Mouse (Mus musculus) lung, postnatal 0 days (tissue): ENCODE data around the gene Hoxa1. TPM values are rescaled to one million over a fixed set of nuclear protein-coding genes. Genes with fewer than 3 reads are reported as not detected.

Experiments used
- ATAC-seq: fragments of 200-750 bp; cut with Nextera tagmentation; 2 replicates; pipeline ENCODE4 v1.8.0; 2017; ENCODE audit warnings: moderate library complexity
- DNase-seq: peaks from one replicate; pipeline ENCODE4 v3.0.0-alpha.2; 2016; ENCODE audit warnings: low spot score
- H3K27ac ChIP-seq: fragments of 300-500 bp; sonication (generic); 2 replicates; pipeline ENCODE4 v1.5.1; 2014; ENCODE audit warnings: antibody characterized with exemption, mild to moderate bottlenecking, low read length, mixed read lengths
- H3K27me3 ChIP-seq: fragments of 300-500 bp; sonication (generic); replicated peaks from 2 replicates; pipeline ENCODE4 v1.6.1; 2014; ENCODE audit warnings: low read length, mixed read lengths; ENCODE audit not compliant: insufficient read depth
- H3K36me3 ChIP-seq: fragments of 300-500 bp; sonication (generic); 2 replicates; pipeline ENCODE4 v1.6.1; 2014; ENCODE audit warnings: low read length, mixed read lengths; ENCODE audit not compliant: insufficient read depth
- H3K4me1 ChIP-seq: fragments of 300-500 bp; sonication (generic); 2 replicates; pipeline ENCODE4 v1.6.1; 2014; ENCODE audit warnings: antibody characterized with exemption, low read depth, low read length, mixed read lengths; ENCODE audit not compliant: insufficient read depth
- H3K4me2 ChIP-seq: fragments of 300-500 bp; sonication (generic); replicated peaks from 2 replicates; pipeline ENCODE4 v1.6.1; 2014; ENCODE audit warnings: low read depth, mild to moderate bottlenecking, low read length, moderate library complexity, mixed read lengths
- H3K4me3 ChIP-seq: fragments of 300-500 bp; sonication (generic); 2 replicates; pipeline ENCODE4 v1.5.1; 2014; ENCODE audit warnings: low read depth, low read length
- H3K9ac ChIP-seq: fragments of 300-500 bp; sonication (generic); replicated peaks from 2 replicates; pipeline ENCODE4 v1.6.1; 2014; ENCODE audit warnings: low read depth, mild to moderate bottlenecking
- H3K9me3 ChIP-seq: fragments of 300-500 bp; sonication (generic); 2 replicates; pipeline ENCODE4 v1.6.1; 2016; ENCODE audit warnings: low read length, mixed read lengths
- CTCF ChIP-seq: IDR thresholded peaks from 2 replicates; pipeline ENCODE4 v1.5.1; 2016; ENCODE audit warnings: antibody characterized with exemption, mild to moderate bottlenecking
- EP300 ChIP-seq: IDR thresholded peaks from 2 replicates; pipeline ENCODE4 v1.6.1; 2016; ENCODE audit warnings: antibody characterized with exemption, mild to moderate bottlenecking, control low read depth
- WGBS: fragments of 180-500 bp; shearing (Covaris S2); extraction: QIAGEN DNeasy Blood & Tissue Kit; methylation state at CpG from one replicate; pipeline ENCODE4 v1.1.7; 2014; 5-methylcytosine and 5-hydroxymethylcytosine counted together
- polyA plus RNA-seq: library from polyadenylated mRNA; unstranded; fragments of >200 nt; fragmentation: Nextera tagmentation; extraction: Ambion mirVana; gene quantifications from 2 replicates; pipeline ENCODE4 v1.2.1, GENCODE M21; 2015

Hoxa1 gene
- polyA plus RNA-seq, 1 experiment from 2014 or later: 1.0 TPM

GRCm38 (mm10) chr6:52170898-52171223, 12.7 kb upstream of the Hoxa1 start:
- no peak for ATAC-seq
- no peak for DNase-seq
- WGBS: 14% methylated on average over 5 of the region's 5 CpGs
- Histone ChIP-seq H3K4me3 (peak overlapping the region; percentile 21; the same call in 1 of the 2 replicates), H3K36me3 (no peaks in the 10 kb centered on the region), H3K27me3 (peaks cover 5% of the 10 kb centered on the region; the same call in 1 of the 2 replicates), H3K4me2 (peak overlapping the region; percentile 70), H3K9me3 (no peaks in the 10 kb centered on the region), H3K4me1 (peaks cover 10% of the 10 kb centered on the region; the same call in 1 of the 2 replicates), H3K27ac (peak overlapping the region; percentile 90), H3K9ac (0 out of 2 replicates have a peak overlapping the region, but pooled peaks have one; percentile 34)
- TF ChIP-seq CTCF: no peak
- no peak for TF ChIP-seq EP300

GRCm38 (mm10) chr6:52170166-52170897, 12.2 kb upstream of the Hoxa1 start:
- no peaks in the 10 kb centered on the region for H3K9me3 ChIP-seq
- H3K4me3 ChIP-seq: peak overlapping the region; percentile 21; the same call in 1 of the 2 replicates
- no peaks in the 10 kb centered on the region for H3K36me3 ChIP-seq
- peaks cover 10% of the 10 kb centered on the region; the same call in 1 of the 2 replicates for H3K4me1 ChIP-seq
- H3K4me2 ChIP-seq: peak overlapping the region; percentile 70
- H3K27me3 ChIP-seq: peaks cover 5% of the 10 kb centered on the region; the same call in 1 of the 2 replicates
- H3K9ac ChIP-seq: peak overlapping the region; percentile 34; the same call in 1 of the 2 replicates
- no peak for TF ChIP-seq EP300
- TF ChIP-seq CTCF: no peak
- H3K27ac ChIP-seq: peak overlapping the region; percentile 90
- ATAC-seq (peak; percentile 64), DNase-seq (peak; percentile 79)
- WGBS: 6% methylated on average over 40 of the region's 40 CpGs

GRCm38 (mm10) chr6:52169499-52170165, 11.5 kb upstream of the Hoxa1 start:
- Histone ChIP-seq H3K4me1 (peaks cover 10% of the 10 kb centered on the region; the same call in 1 of the 2 replicates), H3K4me2 (peak overlapping the region; percentile 70), H3K4me3 (peak overlapping the region; percentile 21; the same call in 1 of the 2 replicates), H3K9ac (peak overlapping the region; percentile 56; the same call in 1 of the 2 replicates), H3K27ac (peak overlapping the region; percentile 90), H3K9me3 (no peaks in the 10 kb centered on the region), H3K36me3 (no peaks in the 10 kb centered on the region), H3K27me3 (peaks cover 5% of the 10 kb centered on the region; the same call in 1 of the 2 replicates)
- DNase-seq (peak; percentile 44), ATAC-seq (no peak)
- WGBS: 13% methylated on average over 16 of the region's 16 CpGs
- no peak for TF ChIP-seq CTCF
- no peak for TF ChIP-seq EP300

- Histone ChIP-seq H3K27me3 (peaks cover 10% of the 10 kb centered on the region; the same call in 1 of the 2 replicates), H3K4me3 (peak overlapping the region; percentile 30), H3K4me1 (peaks cover 10% of the 10 kb centered on the region; the same call in 1 of the 2 replicates), H3K36me3 (no peaks in the 10 kb centered on the region), H3K9ac (peak overlapping the region; percentile 56), H3K27ac (peak overlapping the region; percentile 79), H3K4me2 (peak overlapping the region; percentile 70), H3K9me3 (no peaks in the 10 kb centered on the region)
- no peak for DNase-seq
- 7% methylated on average over 42 of the region's 42 CpGs for WGBS
- TF ChIP-seq CTCF (no peak), EP300 (no peak)
- no peak for ATAC-seq
Observed at GRCm38 (mm10) chr6:52168191-52169055, 10.3 kb upstream of the Hoxa1 start.

GRCm38 (mm10) chr6:52167736-52168161, 9.6 kb upstream of the Hoxa1 start:
- no peaks in the 10 kb centered on the region for H3K9me3 ChIP-seq
- ATAC-seq: no peak
- peak overlapping the region; percentile 70 for H3K4me2 ChIP-seq
- H3K27me3 ChIP-seq: peaks cover 11% of the 10 kb centered on the region; the same call in 1 of the 2 replicates
- peak overlapping the region; percentile 56 for H3K9ac ChIP-seq
- H3K4me3 ChIP-seq: peak overlapping the region; percentile 30
- peak; percentile 34 for DNase-seq
- H3K27ac ChIP-seq: peak overlapping the region; percentile 79
- H3K4me1 ChIP-seq: peaks cover 10% of the 10 kb centered on the region; the same call in 1 of the 2 replicates
- 21% methylated on average over 14 of the region's 14 CpGs for WGBS
- H3K36me3 ChIP-seq: no peaks in the 10 kb centered on the region
- no peak for TF ChIP-seq CTCF
- TF ChIP-seq EP300: no peak
